Mouse (Mus musculus) forebrain, embryonic 13.5 days (tissue): ENCODE measurements around the gene Creb1. TPM values are rescaled to one million over a fixed set of nuclear protein-coding genes. Genes with fewer than 3 reads are reported as not detected.
A peak's percentile ranks its signal among the peaks of the same experiment; 100 is the strongest.

Source experiments
- ATAC-seq: fragments of 200-750 bp; cut with Nextera tagmentation; 2 replicates; pipeline ENCODE4 v1.8.0; 2017
- H3K27ac ChIP-seq: fragments of 300-500 bp; sonication (generic); 2 replicates; pipeline ENCODE4 v1.5.1; 2015; ENCODE audit warnings: inconsistent platforms, mild to moderate bottlenecking, moderate library complexity
- H3K27me3 ChIP-seq: fragments of 300-500 bp; sonication (generic); 2 replicates; pipeline ENCODE4 v1.6.1; 2015; ENCODE audit warnings: mild to moderate bottlenecking, inconsistent platforms
- H3K36me3 ChIP-seq: fragments of 300-500 bp; sonication (generic); 2 replicates; pipeline ENCODE4 v1.6.1; 2015; ENCODE audit warnings: mild to moderate bottlenecking, inconsistent platforms; ENCODE audit not compliant: poor library complexity, severe bottlenecking
- H3K4me1 ChIP-seq: fragments of 300-500 bp; sonication (generic); 2 replicates; pipeline ENCODE4 v1.6.1; 2015; ENCODE audit warnings: inconsistent platforms
- H3K4me2 ChIP-seq: fragments of 300-500 bp; sonication (generic); 2 replicates; pipeline ENCODE4 v1.6.1; 2015; ENCODE audit warnings: inconsistent platforms, mild to moderate bottlenecking, moderate library complexity
- H3K4me3 ChIP-seq: fragments of 300-500 bp; sonication (generic); 2 replicates; pipeline ENCODE4 v1.5.1; 2015; ENCODE audit warnings: mild to moderate bottlenecking, inconsistent platforms
- H3K9ac ChIP-seq: fragments of 300-500 bp; sonication (generic); 2 replicates; pipeline ENCODE4 v1.6.1; 2015; ENCODE audit warnings: mild to moderate bottlenecking, inconsistent platforms
- H3K9me3 ChIP-seq: fragments of 300-500 bp; sonication (generic); replicated peaks from 2 replicates; pipeline ENCODE4 v1.6.1; 2016; ENCODE audit warnings: inconsistent platforms
- WGBS: fragments of 180-500 bp; shearing (Covaris S2); methylation state at CpG from one replicate; pipeline ENCODE4 v1.1.7; 2015; 5-methylcytosine and 5-hydroxymethylcytosine counted together
- polyA plus RNA-seq: library from polyadenylated mRNA; unstranded; fragments of >200 nt; fragmentation: Nextera tagmentation; extraction: Ambion mirVana; gene quantifications from 2 replicates; pipeline ENCODE4 v1.2.1, GENCODE M21; 2015

Creb1 gene
- polyA plus RNA-seq = 44.8 and 47.8 TPM in 2 replicates

DNA sequence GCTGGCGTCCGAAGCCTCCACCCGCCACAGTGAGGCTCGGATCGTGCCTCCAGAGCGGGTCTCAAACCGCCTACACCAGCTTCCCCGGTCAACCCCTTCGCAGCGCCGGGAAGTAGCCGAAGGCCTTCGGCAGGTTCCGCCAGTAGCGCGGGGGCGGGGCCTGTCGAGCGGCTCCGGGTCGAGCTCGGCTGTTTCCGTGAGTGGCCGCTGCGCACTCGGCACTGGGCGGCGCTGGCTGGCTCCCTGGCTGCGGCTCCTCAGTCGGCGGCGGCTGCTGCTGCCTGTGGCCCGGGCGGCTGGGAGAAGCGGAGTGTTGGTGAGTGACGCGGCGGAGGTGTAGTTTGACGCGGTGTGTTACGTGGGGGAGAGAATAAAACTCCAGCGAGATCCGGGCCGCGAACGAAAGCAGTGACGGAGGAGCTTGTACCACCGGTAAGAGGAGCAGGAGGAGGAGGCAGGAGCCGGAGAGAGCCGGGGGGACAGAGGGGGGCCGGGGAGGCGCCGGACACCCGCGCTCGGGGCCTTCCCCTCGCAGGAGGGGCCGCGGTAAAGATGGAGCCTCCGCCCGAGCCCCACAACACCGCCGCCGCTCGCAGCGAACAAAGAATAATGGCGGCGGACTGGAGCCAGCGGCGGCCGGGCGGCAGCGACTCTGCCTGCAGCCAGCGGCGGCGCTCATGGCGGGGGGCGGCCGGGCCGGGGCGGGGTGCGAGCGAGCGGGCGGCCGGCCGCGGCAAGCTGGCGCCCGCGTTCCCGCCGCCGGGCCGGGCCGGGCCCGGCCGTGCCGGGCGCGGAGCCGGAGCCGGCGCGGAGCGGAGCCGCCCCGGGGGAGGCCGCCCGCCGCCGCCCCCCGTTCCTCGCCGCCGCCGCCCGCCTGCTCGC lies at the start of gene Creb1:
TSS of gene Creb1 (plus strand) at position 57 of the 882 bp plus-strand sequence.
- no peaks in the 10 kb centered on the region for H3K27me3 ChIP-seq
- H3K4me3 ChIP-seq = peak within 1 kb of the TSS; percentile 90
- H3K36me3 ChIP-seq = 0 out of 2 replicates have a peak, but pooled peaks cover 2% of the 10 kb centered on the region
- H3K4me2 ChIP-seq = peak within 1 kb of the TSS; percentile 78
- peak within 1 kb of the TSS; percentile 100 for H3K27ac ChIP-seq
- peak; percentile 99 for ATAC-seq
- H3K9ac ChIP-seq = peak within 1 kb of the TSS; percentile 99
- under 1% methylated on average over 68 of the region's 119 CpGs for WGBS
- 0 out of 2 replicates have a peak, but pooled peaks cover 3% of the 10 kb centered on the region for H3K9me3 ChIP-seq
- H3K4me1 ChIP-seq = peaks cover 39% of the 10 kb centered on the region

DNA sequence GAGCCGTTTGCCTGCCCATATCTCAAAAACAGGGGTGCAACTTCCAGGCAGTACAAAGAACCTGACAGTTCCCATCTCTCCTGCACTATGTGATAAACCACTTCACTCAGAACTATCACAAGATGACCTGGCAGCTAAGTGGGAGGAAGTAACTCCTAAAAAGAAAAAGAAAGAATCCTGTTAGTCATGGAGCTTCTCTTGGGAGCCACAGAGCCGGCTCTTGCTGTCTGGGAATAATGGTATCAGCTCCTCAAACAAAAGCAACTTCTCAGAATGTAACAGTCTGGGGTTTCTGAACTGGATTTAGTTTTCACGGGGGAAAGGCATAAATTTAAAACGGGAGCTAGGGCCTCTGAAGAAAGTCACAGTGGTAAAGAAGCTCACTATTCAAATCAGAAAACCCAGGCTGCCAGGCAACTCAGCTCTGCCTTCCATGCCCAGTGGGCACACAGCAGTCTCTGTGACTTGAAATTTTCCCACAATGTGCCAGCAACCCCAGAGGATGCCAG lies 43.9 kb upstream of the Creb1 start:
- 34% methylated on average over 4 of the region's 4 CpGs for WGBS
- H3K9ac ChIP-seq = no peak overlapping the region
- no peak for ATAC-seq

DNA sequence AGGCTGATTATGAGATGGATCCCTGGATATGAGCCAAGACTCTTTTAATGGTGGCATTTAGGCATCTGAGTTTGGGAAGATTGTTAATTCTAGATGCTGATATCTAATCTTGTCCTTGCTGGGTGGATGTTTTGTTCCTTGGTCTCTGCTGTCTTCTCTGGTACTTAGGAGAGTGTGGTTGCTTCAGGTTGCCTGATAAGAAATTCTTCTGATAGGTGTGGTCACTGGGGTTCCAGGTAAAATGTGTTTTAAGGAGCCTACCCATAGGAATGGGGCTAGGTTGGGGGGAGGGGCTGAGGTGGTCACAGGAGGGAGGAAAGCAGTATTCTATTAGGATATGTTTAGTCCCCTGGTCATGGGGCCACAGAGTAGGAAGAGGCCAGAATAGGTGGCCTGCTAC lies 35.6 kb upstream of the Creb1 start:
- Histone ChIP-seq H3K9me3 (no peaks in the 10 kb centered on the region), H3K27ac (no peak overlapping the region), H3K4me3 (no peak overlapping the region), H3K36me3 (no peaks in the 10 kb centered on the region), H3K4me1 (no peaks in the 10 kb centered on the region), H3K4me2 (no peak overlapping the region), H3K27me3 (no peaks in the 10 kb centered on the region), H3K9ac (no peak overlapping the region)
- no peak for ATAC-seq

More for the DNA sequence above, 43.9 kb upstream of the Creb1 start:
- Histone ChIP-seq H3K27me3 (no peaks in the 10 kb centered on the region), H3K4me2 (no peak overlapping the region), H3K9me3 (no peaks in the 10 kb centered on the region), H3K4me3 (no peak overlapping the region), H3K27ac (no peak overlapping the region), H3K4me1 (no peaks in the 10 kb centered on the region), H3K36me3 (no peaks in the 10 kb centered on the region)

DNA sequence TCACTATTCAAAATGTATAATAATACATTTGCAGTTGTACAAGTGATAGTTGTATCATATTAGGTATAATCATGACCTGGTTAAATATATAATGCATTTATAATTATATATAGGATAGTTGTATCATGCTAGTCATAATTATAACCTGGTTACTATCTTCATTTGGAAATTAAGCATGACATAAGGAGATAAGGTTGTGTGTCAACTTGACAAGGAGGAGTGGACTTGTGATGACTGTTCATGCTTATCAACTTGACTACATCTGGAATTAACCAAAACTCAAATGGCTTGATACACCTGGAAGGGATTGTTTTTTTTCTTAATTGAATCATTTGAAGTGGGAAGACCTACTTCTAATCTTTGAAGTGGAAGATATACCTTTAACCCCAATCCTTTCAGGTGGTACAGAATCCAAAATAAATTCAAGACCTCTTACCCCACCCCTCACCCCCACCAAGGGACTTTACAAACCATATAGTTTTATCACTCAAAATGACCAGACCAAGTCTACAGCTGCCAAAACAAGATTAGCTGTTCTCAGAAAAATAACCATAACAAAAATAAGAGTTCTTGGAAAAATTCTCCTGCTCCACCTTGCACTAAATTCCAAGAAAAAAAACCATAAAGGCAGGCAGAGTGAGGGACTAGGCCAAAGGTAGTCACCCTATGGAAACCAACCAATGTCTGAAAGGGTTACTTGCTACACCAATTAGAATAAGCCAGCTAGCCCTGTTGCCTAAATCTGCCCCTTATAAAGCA lies 30.9 kb upstream of the Creb1 start:
- no peak overlapping the region for H3K9ac ChIP-seq
- H3K27ac ChIP-seq = no peak overlapping the region
- H3K4me1 ChIP-seq = no peaks in the 10 kb centered on the region
- H3K9me3 ChIP-seq = no peaks in the 10 kb centered on the region
- H3K27me3 ChIP-seq = no peaks in the 10 kb centered on the region
- no peaks in the 10 kb centered on the region for H3K36me3 ChIP-seq
- no peak overlapping the region for H3K4me3 ChIP-seq
- ATAC-seq = no peak
- no peak overlapping the region for H3K4me2 ChIP-seq

DNA sequence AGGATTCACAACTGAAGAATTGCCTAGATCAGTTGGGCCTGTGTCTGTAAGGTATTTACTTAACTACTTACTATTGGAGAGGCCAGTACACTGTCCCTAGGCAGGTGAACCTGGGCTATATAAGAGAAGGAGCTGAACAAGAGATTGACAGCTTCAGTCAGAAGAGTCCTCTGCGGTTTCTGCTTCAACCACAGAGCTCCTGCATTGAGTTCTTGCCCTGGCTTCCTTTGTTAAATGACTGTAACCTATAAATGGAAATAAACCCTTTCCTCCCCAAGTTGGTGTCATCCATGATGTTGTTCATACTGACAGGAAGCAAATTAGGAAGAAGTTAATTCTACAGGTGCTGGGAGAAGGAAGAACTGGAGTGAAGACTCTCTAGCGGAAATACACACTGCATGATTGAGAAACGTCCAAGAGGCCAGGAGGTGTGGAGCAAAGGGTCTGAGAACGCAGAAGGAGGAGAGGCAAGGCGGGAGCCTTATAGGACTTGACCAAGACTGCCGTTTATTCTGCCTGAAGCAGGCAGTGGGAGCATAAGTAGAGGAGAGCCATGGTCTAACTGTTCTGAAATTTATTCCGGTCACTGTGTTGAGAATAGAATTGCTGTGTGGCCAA lies 23.9 kb upstream of the Creb1 start:
- Histone ChIP-seq H3K9me3 (no peaks in the 10 kb centered on the region), H3K36me3 (no peaks in the 10 kb centered on the region), H3K9ac (no peak overlapping the region), H3K4me3 (no peak overlapping the region), H3K4me2 (no peak overlapping the region), H3K27ac (no peak overlapping the region), H3K27me3 (no peaks in the 10 kb centered on the region), H3K4me1 (no peaks in the 10 kb centered on the region)
- no peak for ATAC-seq
- WGBS = 90% methylated on average over 7 of the region's 7 CpGs

DNA sequence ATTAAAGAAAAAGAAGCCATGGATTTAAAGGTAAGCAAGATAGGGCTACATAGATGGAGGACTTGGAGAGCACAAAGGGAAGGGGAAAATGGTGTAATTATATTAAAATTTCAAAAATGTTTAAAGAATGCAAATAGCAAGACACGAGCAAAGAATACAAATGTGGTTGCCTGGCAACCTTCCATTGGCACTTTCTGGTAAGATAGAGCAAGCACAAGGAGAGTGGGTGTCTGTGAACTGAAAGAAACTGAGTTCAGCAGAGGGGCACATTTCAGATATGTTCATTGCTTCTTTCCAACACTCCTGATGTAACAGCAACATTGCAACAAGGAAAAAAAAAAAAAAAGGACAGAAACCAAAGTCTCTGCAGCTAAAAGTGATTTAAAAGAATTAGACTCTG lies 22.8 kb upstream of the Creb1 start:
- H3K36me3 ChIP-seq = no peaks in the 10 kb centered on the region
- H3K4me3 ChIP-seq = no peak overlapping the region
- no peaks in the 10 kb centered on the region for H3K27me3 ChIP-seq
- H3K9ac ChIP-seq = no peak overlapping the region
- H3K27ac ChIP-seq = no peak overlapping the region
- no peak for ATAC-seq
- H3K4me1 ChIP-seq = no peaks in the 10 kb centered on the region
- H3K9me3 ChIP-seq = no peaks in the 10 kb centered on the region
- no peak overlapping the region for H3K4me2 ChIP-seq
- WGBS = 77% methylated on average over 1 of the region's 1 CpGs

DNA sequence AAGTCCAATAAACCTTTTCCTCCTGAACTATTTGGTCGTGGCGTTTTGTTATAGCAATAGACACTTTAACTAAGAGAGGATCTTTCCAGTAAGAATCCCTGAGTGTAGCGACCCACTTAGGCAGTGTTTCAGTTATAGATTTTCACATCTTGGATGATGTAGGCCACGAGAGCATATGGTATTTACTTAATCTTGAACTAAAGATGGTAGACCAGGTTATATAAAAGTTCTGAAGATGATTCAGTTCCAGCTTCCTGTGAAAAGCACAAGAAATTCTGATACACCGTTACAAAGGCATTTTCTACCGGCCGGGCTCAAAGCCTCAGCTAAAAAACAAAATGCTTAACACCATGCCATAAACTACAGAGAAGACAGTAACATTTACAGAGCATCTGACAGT lies 18.3 kb upstream of the Creb1 start:
- no peak overlapping the region for H3K9ac ChIP-seq
- H3K4me1 ChIP-seq = no peaks in the 10 kb centered on the region
- no peaks in the 10 kb centered on the region for H3K9me3 ChIP-seq
- no peak overlapping the region for H3K4me2 ChIP-seq
- WGBS = 91% methylated on average over 7 of the region's 7 CpGs
- H3K36me3 ChIP-seq = no peaks in the 10 kb centered on the region
- no peaks in the 10 kb centered on the region for H3K27me3 ChIP-seq
- H3K4me3 ChIP-seq = no peak overlapping the region
- H3K27ac ChIP-seq = no peak overlapping the region
- no peak for ATAC-seq

DNA sequence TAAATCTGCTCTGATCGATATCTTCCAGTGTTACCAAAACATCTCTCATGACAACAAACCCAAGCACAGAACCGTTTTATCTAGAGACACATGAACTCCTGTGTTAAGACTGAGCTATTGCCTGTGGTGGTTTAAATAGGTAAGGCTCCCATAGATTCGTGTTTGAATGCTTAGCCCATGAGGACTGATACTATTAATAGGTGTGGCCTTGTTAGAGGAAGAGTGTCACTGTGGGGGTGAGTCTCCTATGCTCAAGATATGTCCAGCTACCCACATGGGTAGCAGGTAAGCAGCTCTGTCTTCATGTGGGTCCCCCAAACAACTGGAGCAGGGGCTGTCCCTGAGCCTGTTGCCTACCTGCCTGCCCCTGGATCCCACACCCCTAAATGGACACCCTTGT lies 15.9 kb upstream of the Creb1 start:
- no peak for ATAC-seq
- H3K36me3 ChIP-seq = no peaks in the 10 kb centered on the region
- H3K4me3 ChIP-seq = no peak overlapping the region
- no peak overlapping the region for H3K4me2 ChIP-seq
- no peaks in the 10 kb centered on the region for H3K27me3 ChIP-seq
- no peaks in the 10 kb centered on the region for H3K4me1 ChIP-seq
- H3K27ac ChIP-seq = no peak overlapping the region
- no peak overlapping the region for H3K9ac ChIP-seq
- H3K9me3 ChIP-seq = no peaks in the 10 kb centered on the region
- 79% methylated on average over 3 of the region's 3 CpGs for WGBS

DNA sequence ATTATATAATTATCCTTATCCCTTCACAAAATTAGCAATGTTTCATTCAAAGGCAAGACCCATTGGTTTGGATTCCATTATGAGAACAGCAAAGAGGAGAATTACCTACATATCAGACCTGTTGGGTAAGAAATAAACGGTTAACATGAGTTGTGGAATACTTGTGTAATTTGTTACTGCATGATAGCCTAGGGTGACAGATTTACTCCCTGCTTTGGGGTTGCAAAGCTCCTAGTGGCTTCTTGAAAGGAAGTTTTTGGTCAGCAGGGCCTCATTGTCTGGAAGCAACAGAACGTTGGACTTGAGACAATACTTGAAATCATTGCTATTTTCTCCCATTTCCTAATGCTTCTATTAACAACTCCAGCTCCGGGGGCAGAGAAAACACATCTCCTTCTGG lies 14.0 kb upstream of the Creb1 start:
- Histone ChIP-seq H3K27ac (no peak overlapping the region), H3K36me3 (no peaks in the 10 kb centered on the region), H3K9me3 (no peaks in the 10 kb centered on the region), H3K4me3 (no peak overlapping the region), H3K4me2 (no peak overlapping the region), H3K4me1 (no peaks in the 10 kb centered on the region), H3K27me3 (no peaks in the 10 kb centered on the region), H3K9ac (no peak overlapping the region)
- WGBS = 75% methylated on average over 3 of the region's 3 CpGs
- no peak for ATAC-seq

DNA sequence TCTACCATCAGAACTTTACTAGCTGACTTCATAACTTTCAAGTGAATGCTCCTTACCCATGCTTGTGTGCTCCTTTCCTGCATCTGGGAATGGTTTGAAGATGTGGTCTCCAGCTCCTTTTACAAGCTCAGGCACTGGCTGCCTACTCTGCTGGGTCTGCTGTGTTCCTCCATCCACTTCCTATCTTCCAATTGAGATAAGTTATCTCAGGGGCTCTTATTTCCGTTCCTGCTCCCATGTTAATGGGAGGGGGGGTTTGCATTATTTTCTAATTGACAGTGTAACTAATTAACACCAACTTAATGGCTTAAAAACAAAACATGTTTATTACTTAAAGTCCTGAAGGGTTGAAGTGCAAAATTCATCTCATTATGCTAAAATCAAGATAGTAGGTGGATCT lies 13.1 kb upstream of the Creb1 start:
- Histone ChIP-seq H3K4me2 (no peak overlapping the region), H3K27ac (no peak overlapping the region), H3K4me1 (no peaks in the 10 kb centered on the region), H3K9ac (no peak overlapping the region), H3K36me3 (no peaks in the 10 kb centered on the region), H3K27me3 (no peaks in the 10 kb centered on the region), H3K9me3 (no peaks in the 10 kb centered on the region), H3K4me3 (no peak overlapping the region)
- ATAC-seq = no peak
- 70% methylated on average over 1 of the region's 1 CpGs for WGBS

DNA sequence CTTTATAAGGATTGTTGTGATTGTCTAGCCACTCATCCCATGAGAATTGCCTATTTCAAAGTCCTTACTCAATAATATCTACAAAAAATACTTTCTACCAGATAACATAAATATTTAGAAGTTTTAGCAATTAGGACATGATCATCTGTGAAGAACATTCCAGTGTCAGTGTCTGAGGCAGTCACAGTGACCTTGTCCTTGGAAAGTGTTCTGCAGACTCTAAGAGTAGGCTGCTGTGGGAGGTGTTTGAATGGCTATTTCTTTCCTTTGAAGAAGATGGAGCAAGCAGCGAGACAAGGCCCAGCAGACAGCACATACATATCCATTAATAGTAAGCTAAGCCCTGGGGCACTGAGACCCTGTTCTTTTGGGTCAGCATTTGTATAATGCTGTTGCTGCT lies 12.5 kb upstream of the Creb1 start:
- no peak overlapping the region for H3K27ac ChIP-seq

DNA sequence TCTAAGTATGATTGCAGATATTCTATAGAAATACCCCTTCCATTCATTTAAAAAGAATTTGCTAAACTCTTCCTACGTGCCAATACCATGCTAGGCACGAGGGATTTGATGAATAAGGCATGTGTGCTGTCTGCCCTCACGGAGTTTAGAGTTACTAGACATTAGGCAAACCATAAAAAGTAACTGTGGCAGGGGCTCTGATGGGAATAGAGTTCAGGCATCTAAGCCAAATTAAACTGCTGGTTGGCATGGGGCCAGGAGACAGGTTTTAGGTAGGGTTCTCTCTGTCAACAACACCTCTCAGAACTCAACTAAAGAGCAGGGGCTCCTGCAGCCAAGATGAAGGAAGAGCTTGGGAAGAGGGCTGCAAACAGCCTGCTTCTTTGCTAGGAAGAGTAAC lies 10.7 kb upstream of the Creb1 start:
- Histone ChIP-seq H3K27ac (no peak overlapping the region), H3K36me3 (no peaks in the 10 kb centered on the region), H3K9ac (no peak overlapping the region), H3K27me3 (no peaks in the 10 kb centered on the region), H3K4me1 (no peaks in the 10 kb centered on the region), H3K9me3 (no peaks in the 10 kb centered on the region), H3K4me2 (no peak overlapping the region), H3K4me3 (no peak overlapping the region)
- no peak for ATAC-seq
- WGBS = 86% methylated on average over 3 of the region's 3 CpGs

More for the DNA sequence above, 12.5 kb upstream of the Creb1 start:
- Histone ChIP-seq H3K36me3 (no peaks in the 10 kb centered on the region), H3K27me3 (no peaks in the 10 kb centered on the region), H3K9ac (no peak overlapping the region), H3K4me2 (no peak overlapping the region), H3K9me3 (no peaks in the 10 kb centered on the region), H3K4me3 (no peak overlapping the region), H3K4me1 (no peaks in the 10 kb centered on the region)
- ATAC-seq = no peak
- WGBS = 70% methylated on average over 1 of the region's 1 CpGs
